Mouse (Mus musculus): ENCODE results near the gene Ms4a14. TPM values are rescaled to one million over a fixed set of nuclear protein-coding genes. Genes with fewer than 3 reads are reported as not detected.
"Not testable (repeated sequence)": the region's sequence is repeated elsewhere in the genome, so short reads cannot be mapped to it uniquely, and the experiment has no call there.

Gene Ms4a14
- polyA plus RNA-seq, 1 experiment: not detected

DNA sequence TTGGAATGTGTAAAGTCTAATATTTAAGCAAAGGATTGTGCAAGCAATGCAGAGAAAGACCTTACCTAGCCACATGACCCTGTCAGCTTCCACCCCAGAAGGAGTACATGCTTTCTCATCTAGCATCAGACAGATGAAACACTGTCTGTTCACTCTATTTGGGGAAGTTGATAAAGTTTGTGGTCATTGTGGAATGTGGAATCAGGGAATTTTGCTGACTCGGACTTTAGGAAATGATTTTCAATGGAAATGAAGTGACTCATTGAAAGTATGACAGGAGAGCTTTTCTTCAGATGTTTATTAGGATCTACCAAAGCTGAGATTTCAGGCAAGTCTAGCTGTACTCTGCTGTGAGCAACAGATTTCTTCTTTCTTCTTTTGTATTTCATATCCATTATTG, 6.9 kb upstream of the Ms4a14 start:
- Histone ChIP-seq H3K27me3 (ENCODE audit: control insufficient read depth) (no peaks in the 10 kb centered on the region), H3K9me3 (ENCODE audit: control insufficient read depth, low read length) (no peaks in the 10 kb centered on the region), H3K4me3 (replicated peaks) (no peak overlapping the region), H3K36me3 (ENCODE audit: control insufficient read depth) (no peaks in the 10 kb centered on the region), H3K4me1 (ENCODE audit: control insufficient read depth) (no peaks in the 10 kb centered on the region)
- TF ChIP-seq GATA1 (IDR thresholded peaks at IDR 0.05; ENCODE audit: low read length): no peak
- no peak for TF ChIP-seq TAL1 (IDR thresholded peaks at IDR 0.05; ENCODE audit: low read length)

DNA sequence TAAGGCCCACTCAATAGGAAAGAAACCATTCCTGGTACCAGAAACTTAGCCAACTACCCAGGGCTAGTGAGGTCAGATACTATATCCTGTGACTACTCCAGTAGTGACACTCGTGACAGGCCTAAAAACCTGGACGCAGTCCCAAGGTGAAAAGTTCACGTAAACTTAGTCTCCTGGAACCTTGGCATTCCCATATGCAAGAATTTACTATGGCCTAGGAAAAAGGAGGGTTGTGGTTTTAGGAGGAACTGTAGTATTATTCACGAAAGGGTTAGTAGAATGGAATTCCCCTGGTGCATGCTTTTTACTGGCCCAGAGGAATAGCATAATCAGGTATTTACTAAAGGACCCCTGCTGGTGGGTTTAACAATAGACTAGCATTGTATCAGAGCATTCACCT, 2.5 kb upstream of the Ms4a14 start:
- Histone ChIP-seq H3K9me3 (ENCODE audit: control insufficient read depth, low read length) (no peaks in the 10 kb centered on the region), H3K27me3 (ENCODE audit: control insufficient read depth) (no peaks in the 10 kb centered on the region), H3K4me3 (replicated peaks) (no peak overlapping the region), H3K36me3 (ENCODE audit: control insufficient read depth) (no peaks in the 10 kb centered on the region), H3K4me1 (ENCODE audit: control insufficient read depth) (no peaks in the 10 kb centered on the region)
- no peak for TF ChIP-seq TAL1 (IDR thresholded peaks at IDR 0.05; ENCODE audit: low read length)
- TF ChIP-seq GATA1 (IDR thresholded peaks at IDR 0.05; ENCODE audit: low read length): no peak

DNA sequence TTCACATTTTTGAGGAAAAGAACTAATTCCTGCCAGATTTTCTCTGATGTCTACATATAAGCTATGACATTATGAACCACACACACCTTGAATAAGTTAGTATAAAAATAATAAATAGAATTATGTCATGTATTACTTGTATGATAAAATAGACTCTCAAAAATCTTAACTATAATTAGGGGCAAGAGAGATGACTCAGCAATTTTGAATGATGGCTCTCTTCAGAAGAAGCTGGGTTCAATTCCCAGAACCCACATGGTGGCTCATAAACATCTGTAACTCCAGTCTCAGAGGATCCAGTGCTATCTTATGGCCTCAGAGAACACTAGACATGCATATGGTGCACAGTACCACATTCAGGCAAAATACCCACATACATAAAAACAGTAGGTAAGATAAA, 5.4 kb downstream of the Ms4a14 start:
- no peak overlapping the region for H3K4me3 ChIP-seq (replicated peaks)
- no peak for TF ChIP-seq TAL1 (IDR thresholded peaks at IDR 0.05; ENCODE audit: low read length)
- no peak for TF ChIP-seq GATA1 (IDR thresholded peaks at IDR 0.05; ENCODE audit: low read length)
- no peaks in the 10 kb centered on the region for H3K9me3 ChIP-seq (ENCODE audit: control insufficient read depth, low read length)
- no peaks in the 10 kb centered on the region for H3K27me3 ChIP-seq (ENCODE audit: control insufficient read depth)
- no peaks in the 10 kb centered on the region for H3K36me3 ChIP-seq (ENCODE audit: control insufficient read depth)
- no peaks in the 10 kb centered on the region for H3K4me1 ChIP-seq (ENCODE audit: control insufficient read depth)

DNA sequence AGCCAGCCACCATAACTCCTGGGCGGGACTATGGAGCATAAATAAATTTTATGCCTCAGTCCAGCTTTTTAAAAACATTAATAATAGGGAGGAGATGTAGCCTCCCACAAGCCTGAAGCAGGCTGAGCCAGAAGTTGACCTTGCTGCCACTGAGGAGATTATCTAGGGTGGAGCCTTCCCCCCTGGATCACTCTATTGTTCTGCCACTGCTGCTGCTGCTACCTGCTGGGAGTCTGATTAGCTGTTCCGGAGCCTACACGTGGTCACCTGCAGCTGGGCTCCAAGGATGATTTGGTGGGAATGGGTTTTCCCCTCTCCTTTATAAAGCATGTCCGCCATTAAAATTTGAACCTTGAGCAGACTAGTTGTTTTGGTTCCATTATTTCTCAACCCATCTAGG, 14.7 kb downstream of the Ms4a14 start:
- not testable (repeated sequence) for H3K4me1 ChIP-seq (ENCODE audit: control insufficient read depth)

DNA sequence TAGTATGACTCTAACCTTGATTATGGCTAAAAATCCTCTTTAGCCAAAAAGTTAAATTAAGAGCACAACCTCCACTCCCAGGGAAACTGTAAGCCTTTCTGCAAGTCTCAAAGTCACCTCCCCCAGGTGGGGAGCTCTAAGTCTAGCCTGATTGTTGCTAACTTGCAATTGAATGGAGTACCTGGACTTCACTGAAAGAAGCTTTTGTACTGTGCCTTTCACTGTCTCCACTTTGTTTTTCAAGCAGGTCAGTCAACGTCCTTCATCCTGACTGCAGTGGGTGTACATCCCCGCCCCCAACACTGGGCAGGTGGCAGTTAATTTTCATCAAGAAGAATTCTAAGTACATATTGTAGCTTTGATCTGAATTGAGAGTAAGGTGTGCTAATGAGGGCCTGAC, 15.3 kb downstream of the Ms4a14 start:
- no peaks in the 10 kb centered on the region for H3K27me3 ChIP-seq (ENCODE audit: control insufficient read depth)
- no peak for TF ChIP-seq GATA1 (IDR thresholded peaks at IDR 0.05; ENCODE audit: low read length)
- TF ChIP-seq TAL1 (IDR thresholded peaks at IDR 0.05; ENCODE audit: low read length): no peak
- no peaks in the 10 kb centered on the region for H3K36me3 ChIP-seq (ENCODE audit: control insufficient read depth)
- H3K4me3 ChIP-seq (replicated peaks): no peak overlapping the region
- H3K4me1 ChIP-seq (ENCODE audit: control insufficient read depth): no peaks in the 10 kb centered on the region
- 0 out of 2 replicates have a peak, but pooled peaks cover 2% of the 10 kb centered on the region for H3K9me3 ChIP-seq (ENCODE audit: control insufficient read depth, low read length)

More for the DNA sequence above, 14.7 kb downstream of the Ms4a14 start:
- not testable (repeated sequence) for H3K4me3 ChIP-seq (replicated peaks); H3K27me3 ChIP-seq (ENCODE audit: control insufficient read depth); H3K36me3 ChIP-seq (ENCODE audit: control insufficient read depth); H3K9me3 ChIP-seq (ENCODE audit: control insufficient read depth, low read length)

DNA sequence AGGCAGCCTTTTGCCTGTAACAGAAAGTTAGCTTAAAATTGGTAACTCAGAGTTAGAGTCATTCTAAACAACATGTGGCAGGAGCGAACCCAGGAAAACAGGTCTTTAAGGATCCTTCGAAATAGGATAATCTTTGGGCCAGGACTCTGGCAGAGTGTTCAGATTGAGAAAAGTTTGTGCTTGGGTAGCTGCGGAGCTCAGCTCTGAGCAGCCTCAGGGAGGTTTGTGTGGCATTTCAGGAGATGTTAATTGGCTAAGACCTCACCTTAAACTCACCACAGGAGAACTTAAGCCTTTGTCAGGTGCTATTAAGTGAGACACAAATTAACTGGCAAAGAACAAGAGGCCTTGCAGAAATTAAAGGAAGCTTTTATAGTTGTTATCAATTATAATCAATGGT, 20.6 kb downstream of the Ms4a14 start:
- H3K4me1 ChIP-seq (ENCODE audit: control insufficient read depth); H3K27me3 ChIP-seq (ENCODE audit: control insufficient read depth); H3K9me3 ChIP-seq (ENCODE audit: control insufficient read depth, low read length); H3K36me3 ChIP-seq (ENCODE audit: control insufficient read depth); H3K4me3 ChIP-seq (replicated peaks): not testable (repeated sequence)

DNA sequence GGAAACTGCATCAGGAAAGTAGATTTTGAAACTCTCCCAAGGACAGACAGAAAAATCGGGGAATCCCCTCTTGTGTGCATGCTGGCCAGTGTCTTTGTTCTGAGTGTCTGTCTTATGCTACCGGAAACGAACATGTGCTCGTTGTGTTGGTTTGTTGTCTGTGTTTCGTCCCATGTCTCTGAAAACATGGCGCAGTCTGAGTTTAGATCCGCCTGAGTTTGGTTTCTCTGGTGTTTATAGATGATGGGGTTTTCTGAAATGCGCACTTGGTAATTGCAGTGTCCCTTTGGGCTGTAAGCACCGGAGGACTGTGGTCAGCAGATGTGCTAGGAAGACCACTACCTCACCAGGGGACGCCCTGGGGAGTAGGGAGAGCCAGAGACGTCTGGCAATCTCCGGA, 21.3 kb downstream of the Ms4a14 start:
- Histone ChIP-seq H3K27me3 (ENCODE audit: control insufficient read depth) (no peaks in the 10 kb centered on the region), H3K4me3 (replicated peaks) (peak overlapping the region; percentile 4), H3K36me3 (ENCODE audit: control insufficient read depth) (no peaks in the 10 kb centered on the region), H3K4me1 (ENCODE audit: control insufficient read depth) (no peaks in the 10 kb centered on the region), H3K9me3 (ENCODE audit: control insufficient read depth, low read length) (no peaks in the 10 kb centered on the region)
- TF ChIP-seq TAL1 (IDR thresholded peaks at IDR 0.05; ENCODE audit: low read length) (no peak), GATA1 (IDR thresholded peaks at IDR 0.05; ENCODE audit: low read length) (no peak)

DNA sequence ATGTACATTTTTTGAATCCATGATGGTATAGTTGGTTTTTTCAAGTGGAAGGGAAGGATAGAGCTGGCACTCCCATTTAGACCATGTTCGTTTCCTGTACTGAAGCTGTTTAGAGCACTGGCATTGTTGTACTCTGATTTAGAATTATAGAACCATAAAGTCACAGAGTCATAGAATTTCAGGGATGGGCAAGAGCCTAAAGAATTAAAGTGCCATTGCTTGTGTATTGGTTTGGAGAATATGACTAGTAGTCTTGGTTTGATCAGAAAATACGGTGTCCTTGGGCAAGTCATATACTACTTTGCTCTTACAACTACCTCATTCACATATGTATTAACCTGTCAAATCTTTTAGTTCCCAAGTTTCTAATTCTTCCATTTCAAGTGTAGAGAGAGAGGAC, 30.5 kb downstream of the Ms4a14 start, which contains the start of gene Ms4a5:
Gene Ms4a5 (minus strand): TSS at position 101 of the 400 bp plus-strand sequence.
- TF ChIP-seq TAL1 (IDR thresholded peaks at IDR 0.05; ENCODE audit: low read length) (no peak), GATA1 (IDR thresholded peaks at IDR 0.05; ENCODE audit: low read length) (no peak)
- no peak within 1 kb of the TSS for H3K4me3 ChIP-seq (replicated peaks)
- H3K9me3 ChIP-seq (ENCODE audit: control insufficient read depth, low read length): no peaks in the 10 kb centered on the region
- H3K27me3 ChIP-seq (ENCODE audit: control insufficient read depth): no peaks in the 10 kb centered on the region
- H3K36me3 ChIP-seq (ENCODE audit: control insufficient read depth): no peaks in the 10 kb centered on the region
- no peaks in the 10 kb centered on the region for H3K4me1 ChIP-seq (ENCODE audit: control insufficient read depth)

DNA sequence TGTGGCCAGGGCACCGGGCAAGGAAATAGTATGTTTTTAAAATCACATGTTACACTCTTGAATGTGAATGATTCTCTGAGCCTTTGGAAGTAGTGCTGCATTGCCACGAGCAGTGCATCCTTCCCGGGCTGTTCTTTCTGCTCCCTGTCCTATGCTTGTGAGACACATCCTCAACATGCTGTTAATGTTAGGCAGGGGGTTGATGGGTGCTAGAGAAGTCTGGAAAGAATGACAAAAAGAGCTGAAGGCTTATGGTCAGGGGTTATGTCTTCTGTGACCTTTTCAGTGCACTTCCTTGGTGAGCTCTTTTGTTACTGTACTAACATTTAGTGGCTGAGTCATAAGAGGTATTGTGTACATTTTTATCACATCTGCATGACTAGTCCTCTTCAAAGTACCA, 34.0 kb downstream of the Ms4a14 start:
- Histone ChIP-seq H3K27me3 (ENCODE audit: control insufficient read depth) (no peaks in the 10 kb centered on the region), H3K9me3 (ENCODE audit: control insufficient read depth, low read length) (no peaks in the 10 kb centered on the region), H3K4me3 (replicated peaks) (no peak overlapping the region), H3K4me1 (ENCODE audit: control insufficient read depth) (no peaks in the 10 kb centered on the region), H3K36me3 (ENCODE audit: control insufficient read depth) (no peaks in the 10 kb centered on the region)
- no peak for TF ChIP-seq TAL1 (IDR thresholded peaks at IDR 0.05; ENCODE audit: low read length)
- TF ChIP-seq GATA1 (IDR thresholded peaks at IDR 0.05; ENCODE audit: low read length): no peak

DNA sequence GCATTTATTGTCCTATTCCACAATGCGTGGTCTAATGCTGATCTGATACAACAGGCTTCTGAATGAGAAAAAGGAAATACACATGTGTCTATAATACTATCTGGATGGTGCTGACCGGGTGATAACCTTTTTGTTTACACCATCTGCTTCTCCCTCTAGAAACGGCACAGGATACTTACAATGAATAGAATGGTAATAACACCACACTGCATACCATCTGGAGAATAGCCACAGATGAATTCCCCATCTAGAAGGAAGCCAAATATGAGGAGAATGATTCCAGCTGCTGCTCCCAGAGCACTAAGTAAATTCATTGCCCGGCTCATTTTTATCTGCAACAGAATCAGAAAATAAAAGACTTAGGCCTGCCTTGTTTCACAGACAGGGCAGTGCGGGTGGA, 37.8 kb downstream of the Ms4a14 start:
- TF ChIP-seq TAL1 (IDR thresholded peaks at IDR 0.05; ENCODE audit: low read length): no peak
- no peak for TF ChIP-seq GATA1 (IDR thresholded peaks at IDR 0.05; ENCODE audit: low read length)
- Histone ChIP-seq H3K4me1 (ENCODE audit: control insufficient read depth) (no peaks in the 10 kb centered on the region), H3K9me3 (ENCODE audit: control insufficient read depth, low read length) (no peaks in the 10 kb centered on the region), H3K27me3 (ENCODE audit: control insufficient read depth) (no peaks in the 10 kb centered on the region), H3K4me3 (replicated peaks) (no peak overlapping the region), H3K36me3 (ENCODE audit: control insufficient read depth) (no peaks in the 10 kb centered on the region)
